Mouse (Mus musculus): Measurements from ENCODE around the gene Dagla. TPM values are rescaled to one million over a fixed set of nuclear protein-coding genes. Genes with fewer than 3 reads are reported as not detected.
A peak's percentile ranks its signal among the peaks of the same experiment; 100 is the strongest.

Dagla gene
- polyA plus RNA-seq, 1 experiment from 2014 or later: 1.3 TPM

- peak; percentile 72 for ATAC-seq (ENCODE audit: low FRiP score)
- H3K4me1 ChIP-seq (ENCODE audit: control insufficient read depth, insufficient read depth, low read length): peaks cover 3% of the 10 kb centered on the region
Measured at GRCm38 (mm10) chr19:10304395-10304794, 282 bp downstream of the Dagla start.

GRCm38 (mm10) chr19:10302852-10303251 is 1.8 kb downstream of the Dagla start:
- ATAC-seq (ENCODE audit: low FRiP score): no peak
- no peaks in the 10 kb centered on the region; the same call in 1 of the 2 replicates for H3K27me3 ChIP-seq (ENCODE audit: control insufficient read depth, insufficient read depth, low read length)
- 92% methylated on average over 3 of the region's 3 CpGs for WGBS
- H3K4me2 ChIP-seq: no peak overlapping the region
- peaks cover 3% of the 10 kb centered on the region for H3K4me1 ChIP-seq (ENCODE audit: control insufficient read depth, insufficient read depth, low read length)
- no peak overlapping the region for H3K4me3 ChIP-seq (ENCODE audit: low read depth, low read length)
- H3K36me3 ChIP-seq (ENCODE audit: control insufficient read depth, insufficient read depth, low read length): no peaks in the 10 kb centered on the region
- DNase-seq (ENCODE audit: low spot score, missing footprints): no peak
- H3K9ac ChIP-seq (ENCODE audit: low read length): no peak overlapping the region
- H3K9me3 ChIP-seq (ENCODE audit: control insufficient read depth, low read length): no peaks in the 10 kb centered on the region
- no peak overlapping the region for H3K27ac ChIP-seq (ENCODE audit: low read depth, low read length)

More at GRCm38 (mm10) chr19:10304395-10304794, 282 bp downstream of the Dagla start:
- no peak for DNase-seq (ENCODE audit: low spot score, missing footprints)
- H3K27ac ChIP-seq (ENCODE audit: low read depth, low read length): no peak overlapping the region
- peak overlapping the region; percentile 85 for H3K9ac ChIP-seq (ENCODE audit: low read length)
- WGBS: 8% methylated on average over 37 of the region's 37 CpGs
- peak overlapping the region; percentile 96 for H3K4me2 ChIP-seq
- H3K9me3 ChIP-seq (ENCODE audit: control insufficient read depth, low read length): no peaks in the 10 kb centered on the region
- no peaks in the 10 kb centered on the region; the same call in 1 of the 2 replicates for H3K27me3 ChIP-seq (ENCODE audit: control insufficient read depth, insufficient read depth, low read length)
- peak overlapping the region; percentile 68 for H3K4me3 ChIP-seq (ENCODE audit: low read depth, low read length)
- H3K36me3 ChIP-seq (ENCODE audit: control insufficient read depth, insufficient read depth, low read length): no peaks in the 10 kb centered on the region

GRCm38 (mm10) chr19:10301866-10302356 is 2.8 kb downstream of the Dagla start:
- WGBS: 80% methylated on average over 4 of the region's 4 CpGs
- no peaks in the 10 kb centered on the region for H3K36me3 ChIP-seq (ENCODE audit: control insufficient read depth, insufficient read depth, low read length)
- H3K27ac ChIP-seq (ENCODE audit: low read depth, low read length): no peak overlapping the region
- ATAC-seq (ENCODE audit: low FRiP score): no peak
- no peaks in the 10 kb centered on the region for H3K9me3 ChIP-seq (ENCODE audit: control insufficient read depth, low read length)
- no peak for DNase-seq (ENCODE audit: low spot score, missing footprints)
- peaks cover 3% of the 10 kb centered on the region for H3K4me1 ChIP-seq (ENCODE audit: control insufficient read depth, insufficient read depth, low read length)
- no peaks in the 10 kb centered on the region; the same call in 1 of the 2 replicates for H3K27me3 ChIP-seq (ENCODE audit: control insufficient read depth, insufficient read depth, low read length)
- no peak overlapping the region for H3K4me3 ChIP-seq (ENCODE audit: low read depth, low read length)
- H3K9ac ChIP-seq (ENCODE audit: low read length): no peak overlapping the region
- H3K4me2 ChIP-seq: no peak overlapping the region

GRCm38 (mm10) chr19:10301263-10301662 is 3.4 kb downstream of the Dagla start:
- H3K27ac ChIP-seq (ENCODE audit: low read depth, low read length): no peak overlapping the region
- no peaks in the 10 kb centered on the region; the same call in 1 of the 2 replicates for H3K27me3 ChIP-seq (ENCODE audit: control insufficient read depth, insufficient read depth, low read length)
- H3K36me3 ChIP-seq (ENCODE audit: control insufficient read depth, insufficient read depth, low read length): no peaks in the 10 kb centered on the region
- H3K4me3 ChIP-seq (ENCODE audit: low read depth, low read length): no peak overlapping the region
- no peak overlapping the region for H3K4me2 ChIP-seq
- peaks cover 5% of the 10 kb centered on the region for H3K4me1 ChIP-seq (ENCODE audit: control insufficient read depth, insufficient read depth, low read length)
- 81% methylated on average over 11 of the region's 11 CpGs for WGBS
- no peaks in the 10 kb centered on the region for H3K9me3 ChIP-seq (ENCODE audit: control insufficient read depth, low read length)
- ATAC-seq (ENCODE audit: low FRiP score) (no peak), DNase-seq (ENCODE audit: low spot score, missing footprints) (no peak)
- no peak overlapping the region for H3K9ac ChIP-seq (ENCODE audit: low read length)

- DNase-seq (ENCODE audit: low spot score, missing footprints): no peak
- H3K36me3 ChIP-seq (ENCODE audit: control insufficient read depth, insufficient read depth, low read length): no peaks in the 10 kb centered on the region
- H3K4me1 ChIP-seq (ENCODE audit: control insufficient read depth, insufficient read depth, low read length): peaks cover 7% of the 10 kb centered on the region
- H3K4me2 ChIP-seq: no peak overlapping the region
- no peak overlapping the region for H3K9ac ChIP-seq (ENCODE audit: low read length)
- no peak for ATAC-seq (ENCODE audit: low FRiP score)
- no peaks in the 10 kb centered on the region; the same call in 1 of the 2 replicates for H3K27me3 ChIP-seq (ENCODE audit: control insufficient read depth, insufficient read depth, low read length)
- no peak overlapping the region for H3K4me3 ChIP-seq (ENCODE audit: low read depth, low read length)
- no peak overlapping the region for H3K27ac ChIP-seq (ENCODE audit: low read depth, low read length)
- H3K9me3 ChIP-seq (ENCODE audit: control insufficient read depth, low read length): no peaks in the 10 kb centered on the region
- 97% methylated on average over 4 of the region's 4 CpGs for WGBS
Measured at GRCm38 (mm10) chr19:10300809-10301208, 3.9 kb downstream of the Dagla start.

GRCm38 (mm10) chr19:10298268-10298667 is 6.4 kb downstream of the Dagla start:
- WGBS: 82% methylated on average over 4 of the region's 4 CpGs
- Histone ChIP-seq H3K4me2 (no peak overlapping the region), H3K9ac (ENCODE audit: low read length) (no peak overlapping the region), H3K27ac (ENCODE audit: low read depth, low read length) (no peak overlapping the region), H3K27me3 (ENCODE audit: control insufficient read depth, insufficient read depth, low read length) (no peaks in the 10 kb centered on the region), H3K9me3 (ENCODE audit: control insufficient read depth, low read length) (no peaks in the 10 kb centered on the region), H3K4me1 (ENCODE audit: control insufficient read depth, insufficient read depth, low read length) (peaks cover 6% of the 10 kb centered on the region), H3K36me3 (ENCODE audit: control insufficient read depth, insufficient read depth, low read length) (no peaks in the 10 kb centered on the region), H3K4me3 (ENCODE audit: low read depth, low read length) (no peak overlapping the region)
- DNase-seq (ENCODE audit: low spot score, missing footprints) (no peak), ATAC-seq (ENCODE audit: low FRiP score) (no peak)

- H3K4me2 ChIP-seq: no peak overlapping the region
- DNase-seq (ENCODE audit: low spot score, missing footprints) (no peak), ATAC-seq (ENCODE audit: low FRiP score) (no peak)
- H3K4me3 ChIP-seq (ENCODE audit: low read depth, low read length): no peak overlapping the region
- no peak overlapping the region for H3K27ac ChIP-seq (ENCODE audit: low read depth, low read length)
- H3K9me3 ChIP-seq (ENCODE audit: control insufficient read depth, low read length): no peaks in the 10 kb centered on the region
- peaks cover 6% of the 10 kb centered on the region for H3K4me1 ChIP-seq (ENCODE audit: control insufficient read depth, insufficient read depth, low read length)
- H3K27me3 ChIP-seq (ENCODE audit: control insufficient read depth, insufficient read depth, low read length): no peaks in the 10 kb centered on the region
- H3K9ac ChIP-seq (ENCODE audit: low read length): no peak overlapping the region
- 40% methylated on average over 8 of the region's 8 CpGs for WGBS
- H3K36me3 ChIP-seq (ENCODE audit: control insufficient read depth, insufficient read depth, low read length): no peaks in the 10 kb centered on the region
Measured at GRCm38 (mm10) chr19:10297041-10297503, 7.6 kb downstream of the Dagla start.

- no peak overlapping the region for H3K4me3 ChIP-seq (ENCODE audit: low read depth, low read length)
- ATAC-seq (ENCODE audit: low FRiP score) (no peak), DNase-seq (ENCODE audit: low spot score, missing footprints) (no peak)
- WGBS: 39% methylated on average over 5 of the region's 5 CpGs
- H3K4me1 ChIP-seq (ENCODE audit: control insufficient read depth, insufficient read depth, low read length): peaks cover 6% of the 10 kb centered on the region
- H3K27me3 ChIP-seq (ENCODE audit: control insufficient read depth, insufficient read depth, low read length): no peaks in the 10 kb centered on the region
- H3K36me3 ChIP-seq (ENCODE audit: control insufficient read depth, insufficient read depth, low read length): no peaks in the 10 kb centered on the region
- no peak overlapping the region for H3K9ac ChIP-seq (ENCODE audit: low read length)
- no peaks in the 10 kb centered on the region for H3K9me3 ChIP-seq (ENCODE audit: control insufficient read depth, low read length)
- no peak overlapping the region for H3K4me2 ChIP-seq
- no peak overlapping the region for H3K27ac ChIP-seq (ENCODE audit: low read depth, low read length)
Measured at GRCm38 (mm10) chr19:10296306-10296705, 8.4 kb downstream of the Dagla start.

GRCm38 (mm10) chr19:10294631-10295562 is 9.8 kb downstream of the Dagla start:
- 50% methylated on average over 20 of the region's 20 CpGs for WGBS
- no peak overlapping the region for H3K27ac ChIP-seq (ENCODE audit: low read depth, low read length)
- 0 out of 2 replicates have a peak overlapping the region, but pooled peaks have one; percentile 13 for H3K9ac ChIP-seq (ENCODE audit: low read length)
- no peak overlapping the region for H3K4me2 ChIP-seq
- ATAC-seq (ENCODE audit: low FRiP score): 0 out of 2 replicates have a peak, but pooled peaks have one; percentile 9
- H3K36me3 ChIP-seq (ENCODE audit: control insufficient read depth, insufficient read depth, low read length): no peaks in the 10 kb centered on the region
- no peak overlapping the region for H3K4me3 ChIP-seq (ENCODE audit: low read depth, low read length)
- peaks cover 6% of the 10 kb centered on the region for H3K4me1 ChIP-seq (ENCODE audit: control insufficient read depth, insufficient read depth, low read length)
- H3K9me3 ChIP-seq (ENCODE audit: control insufficient read depth, low read length): no peaks in the 10 kb centered on the region
- H3K27me3 ChIP-seq (ENCODE audit: control insufficient read depth, insufficient read depth, low read length): no peaks in the 10 kb centered on the region
- DNase-seq (ENCODE audit: low spot score, missing footprints): peak; percentile 88

Measured in midbrain, embryonic 11.5 days (tissue).